Mouse (Mus musculus): ENCODE results near the gene Olfr2.
"Not testable (repeated sequence)": the region's sequence is repeated elsewhere in the genome, so short reads cannot be mapped to it uniquely, and the experiment has no call there.

Gene Olfr2

GRCm38 (mm10) chr7:107005972-107006371 lies at the start of gene Olfr2:
Gene Olfr2 (minus strand): TSS chr7:107006072.
- DNase-seq: no peak

- DNase-seq: no peak
Measured at GRCm38 (mm10) chr7:107047578-107047977, 41.7 kb upstream of the Olfr2 start.

- DNase-seq: peak in 1 of 2 experiments; percentile 16
Measured at GRCm38 (mm10) chr7:107045833-107046232, 40.0 kb upstream of the Olfr2 start.

- no peak for DNase-seq
Measured at GRCm38 (mm10) chr7:107044407-107044806, 38.5 kb upstream of the Olfr2 start.

GRCm38 (mm10) chr7:107043136-107043535 lies 37.3 kb upstream of the Olfr2 start:
- no peak for DNase-seq

GRCm38 (mm10) chr7:107039934-107040563 lies 34.2 kb upstream of the Olfr2 start:
- no peak for DNase-seq

- no peak for DNase-seq
Measured at GRCm38 (mm10) chr7:107030874-107031273, 25.0 kb upstream of the Olfr2 start, which contains the start of gene Olfr713. Gene Olfr713 (plus strand): TSS chr7:107031174.

GRCm38 (mm10) chr7:107004169-107004568 lies 1.7 kb downstream of the Olfr2 start:
- DNase-seq: no peak

- no peak for DNase-seq
Measured at GRCm38 (mm10) chr7:107000798-107001197, 5.1 kb downstream of the Olfr2 start.

- DNase-seq: no peak
Measured at GRCm38 (mm10) chr7:106985236-106985635, 20.6 kb downstream of the Olfr2 start.

GRCm38 (mm10) chr7:106975353-106975752 lies 30.5 kb downstream of the Olfr2 start, which contains the start of gene Olfr711:
Gene Olfr711 (minus strand): TSS chr7:106975453.
- DNase-seq: no peak

GRCm38 (mm10) chr7:106967503-106967902 lies 38.4 kb downstream of the Olfr2 start:
- DNase-seq: not testable (repeated sequence)

- no peak for DNase-seq
Measured at GRCm38 (mm10) chr7:106963837-106964236, 42.0 kb downstream of the Olfr2 start, which contains the start of gene Olfr6. Gene Olfr6 (minus strand): TSS chr7:106963937.

- no peak for DNase-seq
Measured at GRCm38 (mm10) chr7:106948212-106948611, 57.7 kb downstream of the Olfr2 start, which contains the start of gene Olfr710. Gene Olfr710 (minus strand): TSS chr7:106948312.
